Mouse (Mus musculus): ENCODE measurements around the gene Bzw2.

GRCm38 (mm10) chr12:36137192-36137591 lies 20.7 kb downstream of the Bzw2 start:
- no peak for TF ChIP-seq CTCF (IDR thresholded peaks at IDR 0.05; ENCODE audit: extremely low read depth, insufficient read depth, low read length)
- no peak for TF ChIP-seq POLR2A (IDR thresholded peaks at IDR 0.05; ENCODE audit: extremely low read depth, insufficient read depth, low read length)
